Mouse (Mus musculus): Measurements from ENCODE around the gene Chd1.

GRCm38 (mm10) chr17:15714507-15714906 is 9.7 kb downstream of the Chd1 start:
- TF ChIP-seq CTCF (IDR thresholded peaks at IDR 0.05; ENCODE audit: low read depth), result no peak
- TF ChIP-seq EP300 (IDR thresholded peaks at IDR 0.05; ENCODE audit: low read depth), result no peak
